Mouse (Mus musculus) stomach, embryonic 14.5 days (tissue): ENCODE results near the gene Galnt17. TPM values are rescaled to one million over a fixed set of nuclear protein-coding genes. Genes with fewer than 3 reads are reported as not detected.

ENCODE experiments used
- ATAC-seq: fragments of 200-750 bp; cut with Nextera tagmentation; 2 replicates; pipeline ENCODE4 v1.8.0; 2017; ENCODE audit warnings: low read depth, moderate TSS enrichment; ENCODE audit not compliant: insufficient number of reproducible peaks, insufficient read depth, low FRiP score
- H3K27ac ChIP-seq: fragments of 300-500 bp; sonication (generic); 2 replicates; pipeline ENCODE4 v1.5.1; 2014; ENCODE audit warnings: mild to moderate bottlenecking, low read length, moderate library complexity, mixed read lengths
- H3K27me3 ChIP-seq: fragments of 300-500 bp; sonication (generic); 2 replicates; pipeline ENCODE4 v1.6.1; 2014; ENCODE audit warnings: low read length, control low read depth, mixed read lengths; ENCODE audit not compliant: control insufficient read depth, insufficient read depth
- H3K36me3 ChIP-seq: fragments of 300-500 bp; sonication (generic); 2 replicates; pipeline ENCODE4 v1.6.1; 2014; ENCODE audit warnings: mild to moderate bottlenecking, control low read depth, low read length, moderate library complexity, mixed read lengths; ENCODE audit not compliant: control insufficient read depth, insufficient read depth
- H3K4me1 ChIP-seq: fragments of 300-500 bp; sonication (generic); 2 replicates; pipeline ENCODE4 v1.6.1; 2014; ENCODE audit warnings: low read length, control low read depth, mixed read lengths; ENCODE audit not compliant: control insufficient read depth, insufficient read depth
- H3K4me2 ChIP-seq: fragments of 300-500 bp; sonication (generic); replicated peaks from 2 replicates; pipeline ENCODE4 v1.6.1; 2014; ENCODE audit warnings: low read depth, low read length, control low read depth
- H3K4me3 ChIP-seq: fragments of 300-500 bp; sonication (generic); 2 replicates; pipeline ENCODE4 v1.5.1; 2014; ENCODE audit warnings: low read depth, low read length, control low read depth
- H3K9ac ChIP-seq: fragments of 300-500 bp; sonication (generic); replicated peaks from 2 replicates; pipeline ENCODE4 v1.6.1; 2014; ENCODE audit warnings: low read depth, mild to moderate bottlenecking, control low read depth, low read length, moderate library complexity, mixed read lengths
- H3K9me3 ChIP-seq: fragments of 300-500 bp; sonication (generic); 2 replicates; pipeline ENCODE4 v1.6.1; 2016; ENCODE audit warnings: low read depth, low read length, control low read depth; ENCODE audit not compliant: control insufficient read depth
- WGBS: fragments of 180-500 bp; shearing (Covaris S2); extraction: QIAGEN DNeasy Blood & Tissue Kit; methylation state at CpG from one replicate; pipeline ENCODE4 v1.1.7; 2014; 5-methylcytosine and 5-hydroxymethylcytosine counted together
- polyA plus RNA-seq: library from polyadenylated mRNA; unstranded; fragments of >200 nt; fragmentation: Nextera tagmentation; extraction: Ambion mirVana; gene quantifications from 2 replicates; pipeline ENCODE4 v1.2.1, GENCODE M21; 2014

The Galnt17 gene
- polyA plus RNA-seq, 1 experiment from 2014 or later, result 1.9 TPM

- WGBS, result 90% methylated on average over 1 of the region's 1 CpGs
- ATAC-seq, result no peak
Measured at GRCm38 (mm10) chr5:131107188-131107587, 201.1 kb downstream of the Galnt17 start.

GRCm38 (mm10) chr5:131096824-131097223 lies 211.5 kb downstream of the Galnt17 start:
- 90% methylated on average over 4 of the region's 4 CpGs for WGBS
- ATAC-seq, result no peak

More at GRCm38 (mm10) chr5:131107188-131107587, 201.1 kb downstream of the Galnt17 start:
- Histone ChIP-seq H3K9ac (no peak overlapping the region), H3K9me3 (peaks cover 5% of the 10 kb centered on the region; the same call in 1 of the 2 replicates), H3K4me3 (no peak overlapping the region), H3K27me3 (no peaks in the 10 kb centered on the region), H3K4me1 (no peaks in the 10 kb centered on the region), H3K4me2 (no peak overlapping the region), H3K27ac (no peak overlapping the region), H3K36me3 (no peaks in the 10 kb centered on the region)

GRCm38 (mm10) chr5:131095635-131096034 lies 212.7 kb downstream of the Galnt17 start:
- Histone ChIP-seq H3K4me1 (no peaks in the 10 kb centered on the region), H3K9ac (no peak overlapping the region), H3K27ac (no peak overlapping the region), H3K4me2 (no peak overlapping the region), H3K4me3 (no peak overlapping the region), H3K36me3 (no peaks in the 10 kb centered on the region), H3K9me3 (peaks cover 5% of the 10 kb centered on the region; the same call in 1 of the 2 replicates), H3K27me3 (no peaks in the 10 kb centered on the region)
- WGBS, result 90% methylated on average over 1 of the region's 1 CpGs
- no peak for ATAC-seq

More at GRCm38 (mm10) chr5:131096824-131097223, 211.5 kb downstream of the Galnt17 start:
- Histone ChIP-seq H3K9me3 (peaks cover 5% of the 10 kb centered on the region; the same call in 1 of the 2 replicates), H3K9ac (no peak overlapping the region), H3K4me1 (no peaks in the 10 kb centered on the region), H3K36me3 (no peaks in the 10 kb centered on the region), H3K4me2 (no peak overlapping the region), H3K27me3 (no peaks in the 10 kb centered on the region), H3K4me3 (no peak overlapping the region), H3K27ac (no peak overlapping the region)

GRCm38 (mm10) chr5:131094771-131095170 lies 213.5 kb downstream of the Galnt17 start:
- Histone ChIP-seq H3K36me3 (no peaks in the 10 kb centered on the region), H3K4me3 (no peak overlapping the region), H3K27ac (no peak overlapping the region), H3K9ac (no peak overlapping the region), H3K4me1 (no peaks in the 10 kb centered on the region), H3K4me2 (no peak overlapping the region), H3K9me3 (peaks cover 5% of the 10 kb centered on the region; the same call in 1 of the 2 replicates), H3K27me3 (no peaks in the 10 kb centered on the region)
- ATAC-seq, result no peak
- WGBS, result 43% methylated on average over 1 of the region's 1 CpGs

- H3K27me3 ChIP-seq, result no peaks in the 10 kb centered on the region
- no peaks in the 10 kb centered on the region for H3K36me3 ChIP-seq
- H3K27ac ChIP-seq, result no peak overlapping the region
- H3K9ac ChIP-seq, result no peak overlapping the region
- no peaks in the 10 kb centered on the region for H3K4me1 ChIP-seq
- H3K4me2 ChIP-seq, result no peak overlapping the region
- H3K4me3 ChIP-seq, result no peak overlapping the region
- ATAC-seq, result no peak
- peaks cover 5% of the 10 kb centered on the region; the same call in 1 of the 2 replicates for H3K9me3 ChIP-seq
- 83% methylated on average over 6 of the region's 6 CpGs for WGBS
Measured at GRCm38 (mm10) chr5:131094138-131094537, 214.2 kb downstream of the Galnt17 start.

GRCm38 (mm10) chr5:131089876-131090275 lies 218.4 kb downstream of the Galnt17 start:
- ATAC-seq, result no peak
- Histone ChIP-seq H3K4me1 (no peaks in the 10 kb centered on the region), H3K9me3 (no peaks in the 10 kb centered on the region), H3K36me3 (no peaks in the 10 kb centered on the region), H3K9ac (no peak overlapping the region), H3K4me2 (no peak overlapping the region), H3K4me3 (no peak overlapping the region), H3K27me3 (no peaks in the 10 kb centered on the region), H3K27ac (no peak overlapping the region)
- whole genome bisulfite sequencing, result 53% methylated on average over 8 of the region's 8 CpGs

- H3K4me2 ChIP-seq, result no peak overlapping the region
- no peaks in the 10 kb centered on the region for H3K27me3 ChIP-seq
- WGBS, result 36% methylated on average over 11 of the region's 11 CpGs
- H3K9me3 ChIP-seq, result no peaks in the 10 kb centered on the region
- no peaks in the 10 kb centered on the region for H3K36me3 ChIP-seq
- ATAC-seq, result peak; percentile 53; the same call in 1 of the 2 replicates
- H3K4me1 ChIP-seq, result no peaks in the 10 kb centered on the region
- no peak overlapping the region for H3K4me3 ChIP-seq
- H3K27ac ChIP-seq, result no peak overlapping the region
- no peak overlapping the region for H3K9ac ChIP-seq
Measured at GRCm38 (mm10) chr5:131088866-131089265, 219.4 kb downstream of the Galnt17 start.

- H3K9ac ChIP-seq, result no peak overlapping the region
- H3K9me3 ChIP-seq, result no peaks in the 10 kb centered on the region; the same call in 1 of the 2 replicates
- ATAC-seq, result peak; percentile 46; the same call in 1 of the 2 replicates
- WGBS, result 38% methylated on average over 14 of the region's 14 CpGs
- no peak overlapping the region for H3K4me2 ChIP-seq
- H3K4me1 ChIP-seq, result no peaks in the 10 kb centered on the region
- no peaks in the 10 kb centered on the region for H3K27me3 ChIP-seq
- H3K36me3 ChIP-seq, result no peaks in the 10 kb centered on the region
- no peak overlapping the region for H3K27ac ChIP-seq
- H3K4me3 ChIP-seq, result no peak overlapping the region
Measured at GRCm38 (mm10) chr5:131083072-131083657, 225.1 kb downstream of the Galnt17 start.

GRCm38 (mm10) chr5:131077682-131078081 lies 230.6 kb downstream of the Galnt17 start:
- no peak overlapping the region for H3K27ac ChIP-seq
- no peak overlapping the region for H3K4me2 ChIP-seq
- no peaks in the 10 kb centered on the region for H3K36me3 ChIP-seq
- no peaks in the 10 kb centered on the region; the same call in 1 of the 2 replicates for H3K9me3 ChIP-seq
- no peak overlapping the region for H3K4me3 ChIP-seq
- H3K4me1 ChIP-seq, result no peaks in the 10 kb centered on the region
- no peaks in the 10 kb centered on the region for H3K27me3 ChIP-seq
- no peak overlapping the region for H3K9ac ChIP-seq
- no peak for ATAC-seq
- WGBS, result 30% methylated on average over 1 of the region's 1 CpGs
